Mouse (Mus musculus): ENCODE measurements at regions not wholly inside any gene's neighbourhood (a gene's known extent, or its start where the extent isn't known, plus 50 kb on each side); places are given as distances from the start of the nearest gene placed in this dataset.
A peak's percentile ranks its signal among the peaks of the same experiment; 100 is the strongest.

DNA sequence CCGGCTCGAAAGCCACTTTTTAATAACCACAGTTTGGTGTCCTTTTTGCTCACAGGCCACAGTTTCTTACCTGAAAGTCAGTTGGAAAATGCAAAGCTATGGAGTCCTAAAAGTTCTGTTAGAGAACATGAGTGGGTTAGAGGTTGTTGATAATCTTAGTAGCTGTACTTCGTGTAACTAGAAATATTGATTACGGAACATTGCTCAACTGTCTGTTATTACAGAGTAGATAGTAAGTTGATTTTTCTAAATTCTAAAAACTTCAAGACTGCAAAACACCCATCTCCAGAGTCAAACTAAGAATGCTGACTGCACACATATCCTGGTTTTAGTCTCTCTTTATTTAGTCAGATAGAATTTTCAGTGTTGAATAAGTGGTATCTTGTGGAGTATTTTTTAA lies 111.0 kb downstream of the Slc38a4 start:
- no peak for DNase-seq
- intact Hi-C loops (cut with DNase I), result no loop called here

DNA sequence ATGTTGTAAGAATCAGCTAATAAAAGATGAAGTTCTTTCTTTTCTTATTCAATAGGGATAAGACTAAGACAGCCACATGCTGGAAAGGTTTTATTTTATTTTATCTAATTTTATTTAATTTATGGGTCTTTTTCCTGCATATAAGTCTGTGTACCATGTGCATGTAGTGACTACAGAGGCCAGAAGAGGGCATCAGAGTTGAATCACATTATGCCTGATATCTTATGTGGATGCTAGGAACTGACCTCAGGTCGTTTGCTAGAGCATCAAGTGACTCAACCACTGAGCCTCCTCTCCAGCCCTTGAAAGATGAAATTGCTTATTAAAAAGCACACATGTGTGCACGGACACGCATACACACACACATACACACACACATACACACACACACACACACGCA lies 113.1 kb downstream of the Slc38a4 start:
- intact Hi-C loops (cut with DNase I), result no loop called here
- no peak for DNase-seq

DNA sequence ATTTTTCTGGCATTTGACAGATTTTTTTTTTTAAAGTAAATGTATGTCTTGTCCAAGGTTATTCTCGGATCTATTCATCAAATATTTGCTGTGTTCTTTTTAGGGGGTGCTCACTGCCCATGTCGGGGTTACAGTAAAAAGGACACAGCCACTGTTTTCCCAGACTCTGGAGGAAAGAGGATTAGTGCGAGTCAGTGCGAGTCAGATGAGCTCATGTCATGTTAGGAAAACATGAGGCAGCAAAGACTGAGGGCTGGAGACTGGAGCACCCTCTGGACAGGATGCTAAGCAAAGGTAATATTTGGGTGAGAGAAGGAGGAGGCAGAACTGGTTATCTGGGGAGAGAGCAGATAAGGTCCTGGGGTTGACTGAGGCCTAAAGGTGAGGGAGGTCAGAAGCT lies 117.3 kb downstream of the Slc38a4 start:
- no peak for DNase-seq
- intact Hi-C loops (cut with DNase I), result loop anchor here (5.0 to 10.0 kb wide), 2 partner anchors 196 to 236 kb away; no protein-coding TSS in a partner anchor

DNA sequence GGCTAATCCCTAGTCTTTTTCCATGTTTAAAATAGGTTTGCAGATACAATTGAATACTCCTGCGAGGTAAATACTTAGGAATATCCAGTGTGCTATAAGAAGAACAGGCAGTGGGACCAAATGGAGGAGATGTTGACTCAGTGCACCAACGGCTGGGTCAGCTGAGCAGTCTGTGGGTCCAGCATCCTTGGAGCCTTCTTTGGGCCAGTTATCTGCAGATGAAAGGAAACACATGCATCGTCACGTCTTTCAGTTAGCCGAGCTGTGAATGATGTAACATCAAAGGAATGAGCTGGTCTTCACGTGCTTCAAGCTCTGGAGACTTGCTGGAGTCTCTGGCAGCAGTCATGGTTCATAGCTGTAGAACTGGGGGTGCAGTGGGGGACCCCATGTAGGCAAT lies 118.1 kb downstream of the Slc38a4 start:
- intact Hi-C loops (cut with DNase I), result loop anchor here (5.0 to 10.0 kb wide), 2 partner anchors 197 to 235 kb away; no protein-coding TSS in a partner anchor
- DNase-seq, result no peak

DNA sequence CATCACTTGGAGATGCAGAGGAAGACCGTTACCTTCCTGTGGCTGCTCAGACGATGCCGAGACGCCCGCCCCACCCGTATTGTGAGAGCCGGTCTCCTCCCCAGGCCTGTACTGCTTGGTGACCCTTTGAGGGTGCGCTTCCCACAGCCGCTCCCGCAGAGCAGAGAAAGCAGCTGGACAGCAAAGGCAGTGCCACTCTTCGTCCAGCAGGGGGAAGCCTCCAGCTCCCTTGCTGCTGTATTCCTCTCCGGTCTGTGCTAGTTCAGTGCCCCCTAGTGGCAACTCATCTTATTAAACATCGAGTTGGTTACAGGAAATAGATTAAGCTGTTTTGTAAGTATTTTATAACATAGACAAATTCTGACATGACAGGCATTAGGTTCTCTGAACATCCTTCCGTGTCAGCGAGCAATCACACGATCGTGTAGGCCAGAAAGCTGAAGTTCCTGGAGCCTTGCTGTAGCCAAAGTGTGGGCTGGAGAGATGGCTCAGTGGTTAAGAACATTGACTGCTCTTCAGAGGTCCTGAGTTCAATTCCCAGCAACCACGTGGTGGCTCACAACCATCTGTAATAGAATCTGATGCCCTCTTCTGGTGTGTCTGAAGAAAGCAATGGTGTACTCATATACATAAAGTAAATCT lies 118.9 kb downstream of the Slc38a4 start:
- intact Hi-C loops (cut with DNase I), result loop anchor here (5.0 to 10.0 kb wide), 2 partner anchors 198 to 235 kb away; no protein-coding TSS in a partner anchor
- DNase-seq, result peak; percentile 86

DNA sequence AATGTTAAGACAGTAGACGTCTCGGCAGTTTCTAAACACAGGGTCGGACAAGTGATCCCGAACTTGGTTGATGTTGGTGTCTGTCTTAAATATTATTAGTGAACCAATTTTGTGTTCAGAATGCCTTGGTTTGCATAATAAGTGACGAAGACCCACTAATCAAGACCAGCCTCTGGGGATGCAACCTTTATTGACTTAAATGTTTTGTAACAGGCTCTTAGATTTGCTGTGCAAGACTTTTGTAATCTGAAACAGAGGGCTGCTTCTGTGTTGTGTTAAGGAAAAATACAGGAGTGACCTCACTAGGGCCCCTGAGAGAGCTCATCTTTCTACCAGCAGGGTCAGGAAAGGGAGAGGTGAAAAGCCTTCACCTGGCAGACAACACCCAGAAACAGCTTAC lies 119.5 kb downstream of the Slc38a4 start:
- DNase-seq, result no peak
- intact Hi-C loops (cut with DNase I), result loop anchor here (5.0 to 10.0 kb wide), 2 partner anchors 199 to 234 kb away; no protein-coding TSS in a partner anchor

DNA sequence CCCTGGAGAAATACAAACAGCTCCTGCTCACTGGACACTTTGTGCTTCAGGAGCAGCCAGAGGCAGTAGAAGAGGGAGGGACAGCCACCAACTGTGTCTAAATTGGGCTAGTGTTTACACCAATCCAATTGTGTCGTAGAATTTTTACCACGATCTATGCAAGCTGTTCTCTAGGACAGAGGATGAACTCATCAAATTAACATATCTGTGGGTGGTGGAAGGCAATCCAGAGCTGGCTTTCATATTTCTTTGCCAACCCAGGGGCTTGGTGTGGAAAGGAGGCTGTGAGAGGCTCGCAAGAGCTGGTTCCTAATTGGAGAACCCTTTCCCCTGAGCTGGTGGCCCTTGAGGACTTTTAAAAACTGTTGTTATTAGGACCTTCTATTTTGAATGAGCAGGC lies 122.3 kb downstream of the Slc38a4 start:
- no peak for DNase-seq
- intact Hi-C loops (cut with DNase I), result loop anchor here (10.0 kb wide), 1 partner anchor 201 kb away; no protein-coding TSS in a partner anchor

DNA sequence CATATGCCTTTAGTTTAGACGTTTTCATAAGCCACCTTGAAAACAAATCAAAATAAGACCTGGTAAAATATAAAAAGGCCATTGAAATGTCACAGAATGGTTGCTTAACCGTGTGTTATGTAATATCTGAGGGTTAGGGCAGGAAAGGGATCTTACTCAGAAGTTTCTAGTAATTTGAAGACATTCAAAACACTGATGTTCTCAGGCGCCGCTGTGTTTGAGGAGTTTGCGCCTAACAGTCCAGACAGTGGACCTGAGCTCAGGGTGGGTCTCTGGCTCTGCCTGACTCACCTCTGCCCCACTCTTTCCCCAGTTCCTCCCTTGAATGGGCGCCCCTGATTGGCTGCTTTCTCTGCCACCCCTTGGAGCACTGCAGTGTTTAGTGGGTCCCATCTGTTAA lies 125.2 kb downstream of the Slc38a4 start:
- intact Hi-C loops (cut with DNase I), result loop anchor here (10.0 kb wide), 1 partner anchor 204 kb away; no protein-coding TSS in a partner anchor
- no peak for DNase-seq

DNA sequence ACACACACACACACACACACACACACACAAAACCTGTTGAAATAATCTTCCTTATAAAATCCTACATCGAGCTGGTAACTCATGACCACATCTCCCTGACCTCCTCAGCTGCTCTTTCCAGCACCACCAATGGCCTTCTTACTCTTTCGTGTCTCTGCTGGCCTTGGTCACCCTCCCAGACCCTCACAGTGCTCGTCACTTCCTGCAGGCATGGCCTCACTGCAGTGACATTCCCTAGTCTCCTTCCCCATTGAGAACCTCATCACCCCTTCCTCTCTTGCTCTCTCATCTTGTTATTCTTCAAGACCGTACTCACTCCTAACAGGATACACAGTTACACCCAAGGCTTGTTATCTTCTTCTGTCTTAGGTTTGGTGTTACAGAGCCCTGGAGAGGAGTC lies 126.0 kb downstream of the Slc38a4 start:
- intact Hi-C loops (cut with DNase I), result loop anchor here (10.0 kb wide), 1 partner anchor 205 kb away; no protein-coding TSS in a partner anchor
- DNase-seq, result no peak

DNA sequence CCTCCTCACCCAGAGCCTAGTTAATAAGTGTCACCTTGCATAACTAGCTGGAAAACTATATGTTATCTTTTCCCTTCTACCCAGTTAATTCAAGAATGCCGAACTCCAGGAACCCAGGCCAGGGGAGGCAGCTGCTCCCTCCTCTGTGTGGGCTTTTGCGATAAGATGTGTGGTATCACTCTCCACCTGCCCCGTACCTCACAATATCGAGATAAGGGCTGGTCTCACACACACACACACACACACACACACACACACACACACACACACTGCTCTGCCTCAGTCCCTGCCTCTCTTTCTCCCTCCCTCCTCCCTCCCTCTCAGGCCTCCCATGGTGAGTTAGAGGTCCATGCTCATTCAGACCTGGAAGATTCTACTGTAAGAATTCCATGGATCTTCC lies 127.1 kb downstream of the Slc38a4 start:
- DNase-seq, result no peak
- intact Hi-C loops (cut with DNase I), result no loop called here

DNA sequence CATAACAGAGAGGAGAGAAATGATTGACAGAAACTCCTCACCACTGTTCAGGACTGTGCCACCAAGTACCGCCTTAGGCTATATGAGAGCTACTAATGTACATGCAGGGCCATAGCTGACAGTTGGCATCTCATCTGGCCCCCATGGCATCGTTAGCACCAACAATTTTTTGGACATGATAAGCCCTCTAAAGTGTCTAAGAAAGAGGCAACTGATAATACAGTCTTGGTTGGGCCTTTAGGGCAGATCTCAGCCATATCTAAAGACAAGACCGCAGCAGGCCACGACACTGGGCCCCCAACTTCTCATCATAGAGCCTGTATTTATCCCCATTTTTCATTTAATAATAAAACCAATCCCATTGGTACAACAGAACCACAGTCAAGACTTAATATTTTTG lies 128.1 kb downstream of the Slc38a4 start:
- intact Hi-C loops (cut with DNase I), result no loop called here
- DNase-seq, result no peak

DNA sequence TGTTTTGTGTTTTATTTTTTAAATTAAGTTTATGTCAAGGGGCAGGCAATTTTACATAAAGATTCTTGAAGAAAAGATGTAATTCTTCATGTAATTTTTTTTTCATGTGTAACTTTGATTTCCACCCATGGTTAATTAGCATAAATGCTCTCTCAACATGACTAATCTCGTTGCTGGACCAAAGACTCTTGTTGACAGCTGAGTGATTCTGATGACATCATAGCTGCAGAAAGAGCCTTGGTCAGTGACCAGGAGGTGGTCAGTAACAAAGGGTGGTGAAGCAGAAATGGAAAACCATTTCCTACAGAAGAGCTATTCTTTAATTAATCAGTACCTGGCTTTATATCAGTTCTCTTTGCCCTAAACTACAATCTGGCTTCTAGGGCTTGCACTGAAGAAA lies 129.1 kb downstream of the Slc38a4 start:
- no peak for DNase-seq
- intact Hi-C loops (cut with DNase I), result no loop called here

DNA sequence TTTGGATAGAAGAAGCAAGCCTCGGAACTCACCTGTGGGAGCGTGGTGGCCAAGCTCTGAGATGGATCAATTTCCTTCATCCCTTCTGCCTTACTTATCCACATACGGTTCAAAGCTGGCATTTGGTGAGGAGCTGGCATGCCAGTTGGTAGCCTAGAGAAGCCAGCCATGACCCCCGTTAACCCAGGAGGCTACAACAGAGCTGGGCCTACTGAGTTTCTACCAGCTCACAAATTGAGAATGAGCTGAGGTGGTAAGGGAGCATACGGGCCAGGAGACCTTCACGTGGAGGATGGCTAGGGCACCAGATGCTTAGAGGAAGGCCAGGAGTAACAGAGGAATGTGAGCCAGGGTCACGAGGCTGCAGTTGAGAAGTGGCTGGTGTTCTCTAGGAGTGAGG lies 139.2 kb downstream of the Slc38a4 start:
- no peak for DNase-seq
- intact Hi-C loops (cut with DNase I), result no loop called here

DNA sequence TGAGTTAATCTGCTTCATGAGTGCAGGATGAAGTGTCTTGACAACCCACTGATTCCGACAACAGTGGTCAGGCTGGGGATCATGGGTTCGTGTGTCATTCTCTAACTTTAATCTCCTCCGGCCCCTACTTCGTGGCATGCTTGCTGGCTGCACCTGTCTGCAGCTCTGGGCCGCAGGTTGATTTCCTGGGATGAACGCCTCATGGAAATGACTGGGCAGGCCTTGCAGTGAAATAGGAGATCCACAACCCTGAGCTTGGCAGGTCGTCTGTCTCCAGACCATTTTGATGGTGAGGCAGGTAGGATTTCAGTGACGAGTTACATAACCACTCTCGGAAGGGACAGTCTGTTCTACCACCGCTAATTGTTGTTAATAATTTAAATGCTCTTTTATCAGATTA lies 140.2 kb downstream of the Slc38a4 start:
- intact Hi-C loops (cut with DNase I), result no loop called here
- DNase-seq, result no peak

DNA sequence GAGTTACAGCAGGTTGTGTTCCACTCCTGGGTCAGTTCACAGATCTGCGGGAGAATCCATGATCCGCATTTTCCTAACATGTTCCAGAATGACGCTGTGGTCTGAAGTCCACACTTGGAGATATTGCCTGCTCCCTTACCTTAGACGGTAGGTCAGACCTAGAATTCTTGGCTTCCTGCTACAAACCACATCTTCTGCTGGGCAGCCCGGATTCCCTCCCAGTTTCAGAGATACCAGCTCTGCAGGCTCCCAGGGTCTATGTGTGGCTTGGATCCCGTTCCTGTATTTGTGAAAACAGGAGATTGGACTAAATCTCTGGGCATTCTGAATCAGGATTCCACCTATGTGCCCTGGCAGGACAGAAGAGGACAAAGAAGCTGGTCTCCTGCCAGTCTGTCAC lies 140.8 kb downstream of the Slc38a4 start:
- no peak for DNase-seq
- intact Hi-C loops (cut with DNase I), result no loop called here

DNA sequence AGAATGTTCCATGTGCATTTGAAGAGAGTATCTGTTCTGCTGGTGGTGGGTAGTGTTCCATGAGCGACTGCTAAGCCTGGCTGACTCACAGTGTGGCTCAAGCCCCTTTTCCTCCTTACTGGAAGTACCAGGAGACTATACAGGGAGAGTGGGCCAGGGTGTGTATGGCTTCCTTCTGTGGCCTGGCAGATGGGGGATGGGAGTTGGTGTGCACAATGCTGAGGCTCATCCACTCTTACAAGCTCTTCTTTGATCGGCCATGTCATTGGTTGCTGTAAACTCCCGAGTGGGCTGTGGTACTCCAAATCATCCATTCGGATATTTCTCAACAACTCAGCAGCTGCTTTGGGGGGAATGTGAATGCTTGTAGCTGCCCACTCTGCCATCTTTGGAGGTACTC lies 150.2 kb downstream of the Slc38a4 start:
- no peak for DNase-seq
- intact Hi-C loops (cut with DNase I), result no loop called here

DNA sequence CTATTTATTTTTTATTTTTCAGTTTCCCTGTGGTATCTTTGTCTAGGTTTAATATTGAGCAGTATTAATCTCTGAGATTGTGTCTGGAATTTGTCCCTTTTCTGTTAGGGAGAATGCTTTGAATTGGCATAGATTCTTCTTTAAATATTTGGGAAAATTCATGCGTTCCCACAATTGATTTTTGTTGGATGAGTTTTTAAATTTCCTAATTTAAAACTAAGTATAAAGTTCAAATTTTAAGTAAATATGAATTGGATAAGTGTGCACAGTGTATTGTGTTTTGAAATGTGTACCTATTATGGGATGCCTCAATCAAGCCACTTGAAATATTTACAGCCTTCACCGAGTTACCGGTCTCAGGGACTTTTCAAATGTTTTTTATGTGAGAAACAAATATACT lies 152.3 kb downstream of the Slc38a4 start:
- intact Hi-C loops (cut with DNase I), result no loop called here
- no peak for DNase-seq

DNA sequence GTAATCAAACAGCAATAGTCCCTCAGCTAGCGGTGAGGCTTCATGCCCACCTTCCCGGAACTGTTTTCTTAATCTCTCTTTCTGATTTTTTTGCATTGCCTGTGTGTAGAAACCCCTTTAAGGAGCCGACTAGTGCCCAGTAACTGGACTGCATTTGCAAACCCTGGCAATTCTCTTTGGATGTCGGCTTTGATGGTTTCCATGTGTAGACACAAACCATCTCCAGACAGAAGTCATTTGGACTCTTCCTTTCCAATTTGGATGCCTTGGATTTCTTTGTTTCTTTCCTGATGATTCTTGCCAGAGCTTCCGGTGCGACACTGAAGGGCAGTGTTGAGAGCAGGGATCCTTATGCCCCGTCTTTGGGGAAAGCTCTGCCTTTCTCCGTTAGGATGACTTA lies 153.0 kb downstream of the Slc38a4 start:
- DNase-seq, result no peak
- intact Hi-C loops (cut with DNase I), result no loop called here

DNA sequence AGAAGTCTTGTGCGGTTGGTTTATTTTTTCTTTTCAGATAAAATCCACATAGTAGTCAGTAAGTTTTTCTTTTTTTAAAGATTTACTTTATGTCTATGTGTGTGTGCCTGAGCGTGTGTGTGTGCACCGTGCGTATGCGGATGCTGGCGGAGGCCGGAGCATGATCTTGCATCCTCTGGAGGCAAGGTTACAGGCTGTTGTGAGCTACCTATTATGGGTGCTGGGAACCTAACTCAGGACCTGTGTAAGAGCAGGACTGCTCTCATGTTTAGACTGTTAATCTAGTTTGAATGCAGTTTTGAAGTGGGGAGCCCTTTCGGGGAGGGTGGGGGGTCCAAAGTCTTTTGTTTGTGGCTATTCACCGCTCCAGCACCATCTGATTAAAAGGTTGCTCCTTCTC lies 154.1 kb downstream of the Slc38a4 start:
- DNase-seq, result no peak
- intact Hi-C loops (cut with DNase I), result no loop called here

DNA sequence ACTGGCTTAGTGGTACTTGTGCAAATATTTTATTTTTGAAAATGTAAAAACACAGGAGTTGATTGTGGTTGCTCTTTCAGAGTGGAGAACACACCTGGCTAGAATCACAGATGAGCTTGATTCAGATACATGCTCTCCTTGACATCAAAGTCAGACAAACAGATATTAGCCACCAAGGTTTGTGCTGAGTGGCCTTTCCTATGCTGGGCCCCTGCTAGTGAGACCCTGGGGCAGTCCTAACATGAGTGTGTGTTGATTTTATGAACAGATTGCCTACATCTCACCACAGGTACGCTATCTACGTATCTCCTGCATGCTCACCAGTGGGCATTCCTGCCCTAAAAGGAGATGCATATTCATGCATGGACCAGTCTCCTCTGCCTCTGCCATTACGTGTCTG lies 157.5 kb downstream of the Slc38a4 start:
- no peak for DNase-seq
- intact Hi-C loops (cut with DNase I), result no loop called here

DNA sequence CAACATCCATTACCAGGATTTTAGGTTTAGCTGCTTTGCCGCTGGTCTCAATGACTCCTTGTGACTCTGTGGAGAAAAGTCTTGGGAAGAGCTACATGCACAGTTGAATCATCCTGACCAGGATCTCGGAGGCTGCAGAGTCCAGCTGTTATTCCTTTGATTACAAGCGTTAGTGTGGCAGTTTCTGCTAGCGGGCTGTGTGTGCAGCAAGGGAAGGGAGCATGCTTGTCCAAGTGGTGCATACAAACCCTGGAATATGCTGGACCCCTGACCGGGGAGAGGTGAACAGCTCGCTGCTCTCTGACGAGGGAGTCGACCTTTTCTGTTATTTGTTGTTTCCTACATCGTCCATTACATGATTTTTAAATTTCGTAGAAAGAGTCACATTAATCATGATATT lies 170.9 kb downstream of the Slc38a4 start:
- intact Hi-C loops (cut with DNase I), result no loop called here
- DNase-seq, result no peak

DNA sequence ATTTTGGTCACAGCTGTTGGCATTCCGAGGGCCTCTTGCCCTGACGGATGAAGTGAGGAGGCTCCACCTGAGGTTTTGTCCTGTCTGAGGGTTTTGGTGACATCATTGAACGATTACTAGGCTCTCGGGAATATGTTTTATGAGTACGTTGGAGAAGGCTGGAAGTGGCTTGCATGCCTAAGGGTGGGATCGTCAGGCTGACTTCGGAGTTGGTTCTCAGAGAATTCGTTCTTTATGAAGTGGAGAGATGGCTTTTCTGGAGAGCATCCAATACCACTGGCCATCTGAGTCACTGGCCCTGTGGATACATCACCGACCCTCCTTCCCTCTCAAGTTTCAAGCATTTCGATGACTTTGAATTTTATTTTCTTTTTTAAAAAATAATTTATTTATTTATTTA lies 172.0 kb downstream of the Slc38a4 start:
- intact Hi-C loops (cut with DNase I), result no loop called here
- no peak for DNase-seq

DNA sequence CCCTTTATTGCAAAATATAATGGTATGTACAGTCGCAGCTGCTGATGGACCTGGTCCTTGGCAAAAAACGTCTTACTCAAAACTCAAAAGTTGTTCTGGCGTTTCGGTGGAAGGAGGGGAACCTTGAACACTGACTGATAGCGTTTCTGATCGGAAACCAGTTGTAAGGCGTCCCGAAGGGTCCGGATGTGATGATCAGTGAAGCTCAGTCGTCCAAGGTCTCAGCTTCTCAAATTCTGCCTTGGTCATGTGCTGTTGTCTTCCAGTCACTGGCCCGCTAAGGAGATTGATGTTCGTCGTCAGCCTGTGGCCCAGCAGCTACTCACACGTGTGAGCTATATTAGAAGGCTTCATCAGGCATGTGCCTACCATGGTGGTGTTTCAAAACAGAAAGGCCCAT lies 173.5 kb downstream of the Slc38a4 start:
- no peak for DNase-seq

More for the DNA sequence above, 173.5 kb downstream of the Slc38a4 start:
- intact Hi-C loops (cut with DNase I), result no loop called here

Data from left cerebral cortex, postnatal 4 days (tissue).